Mouse (Mus musculus) liver, embryonic 14.5 days (tissue): ENCODE data around the gene Serpinb5. TPM values are rescaled to one million over a fixed set of nuclear protein-coding genes. Genes with fewer than 3 reads are reported as not detected.

Source experiments
- ATAC-seq: fragments of 200-750 bp; cut with Nextera tagmentation; 2 replicates; pipeline ENCODE4 v1.8.0; 2017; ENCODE audit warnings: moderate number of reproducible peaks, mild to moderate bottlenecking, moderate library complexity; ENCODE audit not compliant: insufficient read depth
- DNase-seq, 3 experiments: peaks; one replicate each; pipeline ENCODE4 v3.0.0-alpha.2; 2012 to 2013; ENCODE audit warnings: low read depth in 3 of 3, low spot score in 3 of 3
- H3K27ac ChIP-seq: fragments of 300-500 bp; sonication (generic); 2 replicates; pipeline ENCODE4 v1.5.1; 2014; ENCODE audit warnings: moderate library complexity, mild to moderate bottlenecking, control low read depth, inconsistent platforms
- H3K27me3 ChIP-seq: fragments of 300-500 bp; sonication (generic); 2 replicates; pipeline ENCODE4 v1.6.1; 2014; ENCODE audit warnings: mild to moderate bottlenecking, low read length, moderate library complexity; ENCODE audit not compliant: control insufficient read depth, insufficient read depth
- H3K36me3 ChIP-seq: fragments of 300-500 bp; sonication (generic); replicated peaks from 2 replicates; pipeline ENCODE4 v1.6.1; 2014; ENCODE audit warnings: low read depth; ENCODE audit not compliant: control insufficient read depth, insufficient read depth
- H3K4me1 ChIP-seq, 2 experiments: fragments of 200-500 bp in 1 of 2; fragments of 300-500 bp in 1 of 2; sonication (generic) in 1 of 2; replicated peaks; 2 replicates each; pipeline ENCODE4 v1.6.1; 2012 to 2014; ENCODE audit warnings: antibody characterized with exemption in 1 of 2, inconsistent platforms in 1 of 2, low read length in 1 of 2; ENCODE audit not compliant: control insufficient read depth in 2 of 2, insufficient read depth in 2 of 2
- H3K4me2 ChIP-seq: fragments of 300-500 bp; sonication (generic); 2 replicates; pipeline ENCODE4 v1.6.1; 2014; ENCODE audit warnings: low read depth, mild to moderate bottlenecking, control low read depth, moderate library complexity
- H3K4me3 ChIP-seq, 2 experiments: fragments of 200-500 bp in 1 of 2; fragments of 300-500 bp in 1 of 2; sonication (generic) in 1 of 2; 2 replicates each; pipeline ENCODE4 v1.5.1; 2012 to 2014; ENCODE audit warnings: low read depth in 2 of 2, low read length in 2 of 2, mild to moderate bottlenecking in 2 of 2, control low read depth in 1 of 2, inconsistent platforms in 1 of 2, moderate library complexity in 1 of 2; ENCODE audit not compliant: insufficient read depth in 1 of 2
- H3K9ac ChIP-seq: fragments of 300-500 bp; sonication (generic); replicated peaks from 2 replicates; pipeline ENCODE4 v1.6.1; 2014; ENCODE audit warnings: mild to moderate bottlenecking, control low read depth, moderate library complexity
- H3K9me3 ChIP-seq: fragments of 300-500 bp; sonication (generic); 2 replicates; pipeline ENCODE4 v1.6.1; 2016; ENCODE audit warnings: low read length, mixed read lengths; ENCODE audit not compliant: control insufficient read depth
- CTCF ChIP-seq: IDR thresholded peaks from 2 replicates; pipeline ENCODE4 v1.5.1; 2016; ENCODE audit warnings: antibody characterized with exemption, low read depth, control low read depth
- EP300 ChIP-seq: IDR thresholded peaks from 2 replicates; pipeline ENCODE4 v1.6.1; 2016; ENCODE audit warnings: antibody characterized with exemption, low read depth
- WGBS: fragments of 180-500 bp; shearing (Covaris S2); extraction: QIAGEN DNeasy Blood & Tissue Kit; methylation state at CpG from one replicate; pipeline ENCODE4 v1.1.7; 2014; ENCODE audit not compliant: insufficient replicate concordance; 5-methylcytosine and 5-hydroxymethylcytosine counted together
- polyA plus RNA-seq, 2 experiments: library from polyadenylated mRNA; depleted of rRNA in 1 of 2; stranded (reverse) in 1 of 2; unstranded in 1 of 2; fragments of >200 nt; fragmentation: Nextera tagmentation in 1 of 2; extraction: Ambion mirVana in 1 of 2; gene quantifications; 2 replicates each; pipeline versions ENCODE4 v1.2.1 to v1.2.3; 2012 to 2014

Gene Serpinb5
- polyA plus RNA-seq (2012; rRNA removed): 0.02 TPM in 1 of 2 replicates, not detected in the other
- not detected in 2 replicates for polyA plus RNA-seq (2014; fragmentation: Nextera tagmentation; extraction: Ambion mirVana)

GRCm38 (mm10) chr1:106860847-106861246, at the start of gene Serpinb5:
Serpinb5 (plus strand) TSS chr1:106861173.
- no peak within 1 kb of the TSS for H3K27ac ChIP-seq
- H3K4me2 ChIP-seq: no peak within 1 kb of the TSS
- 55% methylated on average over 8 of the region's 8 CpGs for WGBS
- ATAC-seq: no peak
- H3K27me3 ChIP-seq: no peaks in the 10 kb centered on the region
- H3K9ac ChIP-seq: no peak within 1 kb of the TSS
- H3K36me3 ChIP-seq: no peaks in the 10 kb centered on the region
- no peak within 1 kb of the TSS for H3K4me3 ChIP-seq
- TF ChIP-seq CTCF (no peak), EP300 (no peak)
- DNase-seq: no peak
- H3K4me1 ChIP-seq: no peaks in the 10 kb centered on the region
- no peaks in the 10 kb centered on the region for H3K9me3 ChIP-seq

GRCm38 (mm10) chr1:106814864-106815263, 46.1 kb upstream of the Serpinb5 start:
- 21% methylated on average over 5 of the region's 5 CpGs for WGBS
- Histone ChIP-seq H3K27me3 (no peaks in the 10 kb centered on the region), H3K4me1 (no peaks in the 10 kb centered on the region; a peak in 1 of 4 replicates), H3K36me3 (no peaks in the 10 kb centered on the region), H3K9ac (no peak overlapping the region), H3K4me3 (no peak overlapping the region), H3K27ac (no peak overlapping the region), H3K4me2 (no peak overlapping the region), H3K9me3 (no peaks in the 10 kb centered on the region)
- no peak for TF ChIP-seq EP300
- no peak for TF ChIP-seq CTCF
- no peak for ATAC-seq
- DNase-seq: no peak

GRCm38 (mm10) chr1:106815265-106815664, 45.7 kb upstream of the Serpinb5 start:
- Histone ChIP-seq H3K4me2 (no peak overlapping the region), H3K27me3 (no peaks in the 10 kb centered on the region), H3K9me3 (no peaks in the 10 kb centered on the region), H3K9ac (no peak overlapping the region), H3K36me3 (no peaks in the 10 kb centered on the region), H3K4me1 (no peaks in the 10 kb centered on the region; a peak in 1 of 4 replicates), H3K27ac (no peak overlapping the region), H3K4me3 (no peak overlapping the region)
- ATAC-seq (no peak), DNase-seq (no peak)
- TF ChIP-seq CTCF (no peak), EP300 (no peak)
- 35% methylated on average over 6 of the region's 6 CpGs for WGBS

- no peak for ATAC-seq
- H3K4me1 ChIP-seq: no peaks in the 10 kb centered on the region; a peak in 1 of 4 replicates
- H3K9ac ChIP-seq: no peak overlapping the region
- H3K36me3 ChIP-seq: no peaks in the 10 kb centered on the region
- TF ChIP-seq EP300 (no peak), CTCF (no peak)
- DNase-seq: no peak
- no peaks in the 10 kb centered on the region for H3K9me3 ChIP-seq
- WGBS: 75% methylated on average over 11 of the region's 11 CpGs
- H3K4me3 ChIP-seq: no peak overlapping the region
- no peak overlapping the region for H3K4me2 ChIP-seq
- no peaks in the 10 kb centered on the region for H3K27me3 ChIP-seq
- H3K27ac ChIP-seq: no peak overlapping the region
Measured at GRCm38 (mm10) chr1:106816766-106817165, 44.2 kb upstream of the Serpinb5 start.

GRCm38 (mm10) chr1:106818323-106818722, 42.6 kb upstream of the Serpinb5 start:
- Histone ChIP-seq H3K4me2 (no peak overlapping the region), H3K4me1 (no peaks in the 10 kb centered on the region; a peak in 1 of 4 replicates), H3K4me3 (no peak overlapping the region), H3K27me3 (no peaks in the 10 kb centered on the region), H3K36me3 (no peaks in the 10 kb centered on the region), H3K27ac (no peak overlapping the region), H3K9me3 (no peaks in the 10 kb centered on the region), H3K9ac (no peak overlapping the region)
- WGBS: 9% methylated on average over 4 of the region's 4 CpGs
- no peak for ATAC-seq
- no peak for DNase-seq
- TF ChIP-seq EP300 (no peak), CTCF (peak; percentile 37; the same call in 1 of the 2 replicates)
